Mouse (Mus musculus): ENCODE results near the gene Tspan14. TPM values are rescaled to one million over a fixed set of nuclear protein-coding genes. Genes with fewer than 3 reads are reported as not detected.
A peak's percentile ranks its signal among the peaks of the same experiment; 100 is the strongest.

Tspan14 gene
- polyA plus RNA-seq, 1 experiment from 2014 or later, result 77.3 TPM

- Histone ChIP-seq H3K36me3 (ENCODE audit: insufficient read depth, low read length) (no peaks in the 10 kb centered on the region), H3K9me3 (ENCODE audit: low read length) (no peaks in the 10 kb centered on the region), H3K4me2 (replicated peaks; ENCODE audit: low read depth, low read length) (0 out of 2 replicates have a peak overlapping the region, but pooled peaks have one; percentile 8), H3K27me3 (replicated peaks; ENCODE audit: insufficient read depth, low read length) (no peaks in the 10 kb centered on the region), H3K27ac (ENCODE audit: low read length) (peak overlapping the region; percentile 92), H3K9ac (replicated peaks; ENCODE audit: low read depth) (no peak overlapping the region), H3K4me1 (ENCODE audit: insufficient read depth, low read depth, low read length) (peaks cover 63% of the 10 kb centered on the region), H3K4me3 (ENCODE audit: low read depth, low read length) (no peak overlapping the region)
- WGBS, result 38% methylated on average over 3 of the region's 3 CpGs
- ATAC-seq (no peak), DNase-seq (ENCODE audit: low spot score) (no peak)
- 0 out of 2 replicates have a peak, but pooled peaks have one; percentile 26 for TF ChIP-seq CTCF (IDR thresholded peaks at IDR 0.05)
- no peak for TF ChIP-seq EP300 (IDR thresholded peaks at IDR 0.05)
Measured at GRCm38 (mm10) chr14:40957607-40958006, 9.0 kb downstream of the Tspan14 start.

- peak; percentile 75 for ATAC-seq
Measured at GRCm38 (mm10) chr14:40956252-40957146, 10.1 kb downstream of the Tspan14 start.

DNA sequence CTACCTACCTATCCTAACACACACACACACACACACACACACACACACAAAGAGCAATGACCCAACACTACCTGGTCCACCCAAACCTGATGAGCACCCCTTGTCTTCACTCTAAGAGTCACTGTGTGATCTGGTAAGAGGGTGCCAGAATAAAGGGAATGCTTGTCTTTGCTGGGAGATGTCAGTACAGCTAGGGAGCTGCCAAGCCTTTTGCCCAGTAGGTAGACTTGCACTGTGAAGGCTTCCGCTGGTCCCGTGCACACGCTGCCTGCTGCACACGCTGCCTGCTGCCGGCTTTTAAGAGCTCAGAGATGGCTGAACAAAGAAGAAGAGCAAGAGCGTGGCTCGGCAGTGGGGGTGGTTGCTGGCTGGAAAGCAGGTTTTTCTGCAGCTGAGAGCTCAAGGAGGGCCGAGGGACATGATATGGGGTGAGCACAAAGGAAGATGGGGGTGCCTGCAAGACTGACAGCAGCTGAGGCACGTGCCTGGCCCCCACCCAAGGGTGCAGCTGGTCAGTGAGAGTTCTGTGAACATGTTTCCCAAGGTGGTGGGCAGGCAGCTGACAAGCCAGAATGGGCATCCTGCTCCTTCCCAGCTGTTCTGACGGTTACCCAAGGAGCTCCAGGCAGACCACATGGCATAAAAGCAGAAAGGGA lies 10.9 kb downstream of the Tspan14 start:
- Histone ChIP-seq H3K4me2 (replicated peaks; ENCODE audit: low read depth, low read length) (no peak overlapping the region; the same call in 1 of the 2 replicates), H3K27me3 (replicated peaks; ENCODE audit: insufficient read depth, low read length) (no peaks in the 10 kb centered on the region), H3K9ac (replicated peaks; ENCODE audit: low read depth) (no peak overlapping the region), H3K36me3 (ENCODE audit: insufficient read depth, low read length) (no peaks in the 10 kb centered on the region), H3K9me3 (ENCODE audit: low read length) (no peaks in the 10 kb centered on the region), H3K4me1 (ENCODE audit: insufficient read depth, low read depth, low read length) (peaks cover 56% of the 10 kb centered on the region), H3K4me3 (ENCODE audit: low read depth, low read length) (no peak overlapping the region), H3K27ac (ENCODE audit: low read length) (peak overlapping the region; percentile 92)
- WGBS, result 25% methylated on average over 10 of the region's 10 CpGs
- DNase-seq (ENCODE audit: low spot score) (peak; percentile 32), ATAC-seq (peak; percentile 1; the same call in 1 of the 2 replicates)
- no peak for TF ChIP-seq CTCF (IDR thresholded peaks at IDR 0.05)
- no peak for TF ChIP-seq EP300 (IDR thresholded peaks at IDR 0.05)

More at GRCm38 (mm10) chr14:40956252-40957146, 10.1 kb downstream of the Tspan14 start:
- no peaks in the 10 kb centered on the region for H3K36me3 ChIP-seq (ENCODE audit: insufficient read depth, low read length)
- H3K27me3 ChIP-seq (replicated peaks; ENCODE audit: insufficient read depth, low read length), result no peaks in the 10 kb centered on the region
- WGBS, result 28% methylated on average over 13 of the region's 13 CpGs
- peak; percentile 73 for DNase-seq (ENCODE audit: low spot score)
- no peak overlapping the region for H3K9ac ChIP-seq (replicated peaks; ENCODE audit: low read depth)
- no peak overlapping the region for H3K4me2 ChIP-seq (replicated peaks; ENCODE audit: low read depth, low read length)
- peak; percentile 56 for TF ChIP-seq CTCF (IDR thresholded peaks at IDR 0.05)
- TF ChIP-seq EP300 (IDR thresholded peaks at IDR 0.05), result peak; percentile 69
- no peak overlapping the region for H3K4me3 ChIP-seq (ENCODE audit: low read depth, low read length)
- peak overlapping the region; percentile 92 for H3K27ac ChIP-seq (ENCODE audit: low read length)
- no peaks in the 10 kb centered on the region for H3K9me3 ChIP-seq (ENCODE audit: low read length)
- H3K4me1 ChIP-seq (ENCODE audit: insufficient read depth, low read depth, low read length), result peaks cover 54% of the 10 kb centered on the region

DNA sequence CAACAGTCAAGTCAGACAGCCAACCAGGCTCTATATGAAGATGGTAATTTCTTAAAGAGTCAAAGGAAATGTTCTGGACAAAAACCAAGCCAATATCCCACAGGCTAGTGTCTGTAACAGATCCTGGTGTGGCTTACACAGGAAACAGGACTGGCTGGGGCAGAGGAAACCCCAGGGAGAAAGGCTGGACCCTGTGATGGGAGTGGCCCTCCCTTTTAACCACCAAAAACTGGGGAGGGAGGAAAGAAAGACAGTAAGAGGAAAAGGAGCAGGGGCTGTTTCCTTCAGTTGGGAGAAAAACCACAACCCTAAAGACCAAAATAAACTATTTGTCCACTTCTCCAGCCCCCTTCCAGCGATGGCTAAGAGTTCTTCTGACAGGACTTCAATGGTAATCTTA lies 11.5 kb downstream of the Tspan14 start:
- no peak overlapping the region for H3K9ac ChIP-seq (replicated peaks; ENCODE audit: low read depth)
- no peak overlapping the region for H3K4me3 ChIP-seq (ENCODE audit: low read depth, low read length)
- TF ChIP-seq CTCF (IDR thresholded peaks at IDR 0.05) (no peak), EP300 (IDR thresholded peaks at IDR 0.05) (no peak)
- no peaks in the 10 kb centered on the region for H3K27me3 ChIP-seq (replicated peaks; ENCODE audit: insufficient read depth, low read length)
- peaks cover 58% of the 10 kb centered on the region for H3K4me1 ChIP-seq (ENCODE audit: insufficient read depth, low read depth, low read length)
- no peak for ATAC-seq
- WGBS, result 24% methylated on average over 1 of the region's 1 CpGs
- no peak overlapping the region; the same call in 1 of the 2 replicates for H3K4me2 ChIP-seq (replicated peaks; ENCODE audit: low read depth, low read length)
- H3K9me3 ChIP-seq (ENCODE audit: low read length), result no peaks in the 10 kb centered on the region
- H3K27ac ChIP-seq (ENCODE audit: low read length), result peak overlapping the region; percentile 92
- DNase-seq (ENCODE audit: low spot score), result no peak
- H3K36me3 ChIP-seq (ENCODE audit: insufficient read depth, low read length), result no peaks in the 10 kb centered on the region

DNA sequence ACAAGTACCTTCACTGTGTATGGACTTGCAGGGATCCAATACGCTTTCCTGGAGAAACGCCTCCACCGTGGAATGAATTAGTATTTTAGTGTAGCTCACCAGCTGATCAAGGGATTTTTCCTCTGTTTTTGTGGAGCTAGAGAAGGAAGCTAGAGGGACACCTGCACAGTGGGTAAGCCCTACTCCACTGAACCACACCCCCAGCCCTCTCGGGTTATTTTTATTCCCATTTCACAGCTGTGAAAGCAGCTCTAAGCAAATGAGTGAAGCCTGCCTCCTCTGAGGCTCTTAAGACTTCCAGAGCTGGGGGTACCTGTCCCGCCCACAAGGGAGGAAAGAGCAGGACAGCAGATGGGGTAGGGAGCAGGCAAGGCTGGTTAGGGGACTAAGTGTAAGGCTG lies 13.2 kb downstream of the Tspan14 start:
- no peak overlapping the region for H3K27ac ChIP-seq (ENCODE audit: low read length)
- H3K4me2 ChIP-seq (replicated peaks; ENCODE audit: low read depth, low read length), result no peak overlapping the region
- H3K9me3 ChIP-seq (ENCODE audit: low read length), result no peaks in the 10 kb centered on the region
- WGBS, result 67% methylated on average over 5 of the region's 5 CpGs
- no peaks in the 10 kb centered on the region for H3K27me3 ChIP-seq (replicated peaks; ENCODE audit: insufficient read depth, low read length)
- H3K4me3 ChIP-seq (ENCODE audit: low read depth, low read length), result no peak overlapping the region
- DNase-seq (ENCODE audit: low spot score) (no peak), ATAC-seq (no peak)
- no peak overlapping the region for H3K9ac ChIP-seq (replicated peaks; ENCODE audit: low read depth)
- TF ChIP-seq CTCF (IDR thresholded peaks at IDR 0.05) (no peak), EP300 (IDR thresholded peaks at IDR 0.05) (no peak)
- no peaks in the 10 kb centered on the region for H3K36me3 ChIP-seq (ENCODE audit: insufficient read depth, low read length)
- H3K4me1 ChIP-seq (ENCODE audit: insufficient read depth, low read depth, low read length), result peaks cover 57% of the 10 kb centered on the region

- 56% methylated on average over 2 of the region's 2 CpGs for WGBS
- Histone ChIP-seq H3K4me1 (ENCODE audit: insufficient read depth, low read depth, low read length) (peaks cover 57% of the 10 kb centered on the region), H3K4me3 (ENCODE audit: low read depth, low read length) (no peak overlapping the region), H3K27me3 (replicated peaks; ENCODE audit: insufficient read depth, low read length) (no peaks in the 10 kb centered on the region), H3K27ac (ENCODE audit: low read length) (no peak overlapping the region), H3K9ac (replicated peaks; ENCODE audit: low read depth) (no peak overlapping the region), H3K4me2 (replicated peaks; ENCODE audit: low read depth, low read length) (no peak overlapping the region), H3K36me3 (ENCODE audit: insufficient read depth, low read length) (no peaks in the 10 kb centered on the region), H3K9me3 (ENCODE audit: low read length) (no peaks in the 10 kb centered on the region)
- ATAC-seq (no peak), DNase-seq (ENCODE audit: low spot score) (no peak)
- TF ChIP-seq EP300 (IDR thresholded peaks at IDR 0.05) (no peak), CTCF (IDR thresholded peaks at IDR 0.05) (no peak)
Measured at GRCm38 (mm10) chr14:40952715-40953114, 13.9 kb downstream of the Tspan14 start.
